Mouse (Mus musculus) bone marrow macrophage, adult 2 months (primary cell): Measurements from ENCODE around the gene Nudt17.

Experiments used
- CTCF ChIP-seq: IDR thresholded peaks from 2 replicates; pipeline ENCODE4 v1.5.1; 2012; ENCODE audit warnings: low read depth, mild to moderate bottlenecking, low read length, moderate library complexity
- POLR2A ChIP-seq: IDR thresholded peaks from 2 replicates; pipeline ENCODE4 v1.6.1; 2012; ENCODE audit warnings: mild to moderate bottlenecking, low read depth, low read length, borderline replicate concordance

DNA sequence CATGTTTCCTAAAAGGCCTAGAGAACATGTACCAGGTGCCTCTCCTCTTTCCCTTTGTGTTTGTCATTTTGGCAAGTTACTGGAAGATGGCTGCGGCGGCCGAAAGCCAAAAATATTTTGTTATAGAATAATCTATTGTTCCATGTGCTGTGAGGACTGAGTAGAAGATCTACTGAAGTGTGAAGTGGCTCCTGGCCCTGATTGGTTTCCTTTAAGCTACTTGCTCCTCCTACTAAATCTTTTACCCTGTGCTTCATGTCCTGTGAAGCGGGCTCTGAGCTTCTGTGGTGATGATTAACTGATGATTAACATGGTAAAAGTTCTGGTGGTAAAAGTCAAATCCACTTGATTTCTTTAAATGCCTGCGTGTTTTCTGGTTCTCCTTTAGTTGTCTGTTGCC is 41.4 kb downstream of the Nudt17 start:
- TF ChIP-seq POLR2A = no peak
- no peak for TF ChIP-seq CTCF
